Mouse (Mus musculus): ENCODE measurements around the gene Vav2. TPM values are rescaled to one million over a fixed set of nuclear protein-coding genes. Genes with fewer than 3 reads are reported as not detected.
A peak's percentile ranks its signal among the peaks of the same experiment; 100 is the strongest.

Vav2 gene
- polyA plus RNA-seq, 1 experiment: 28.1 TPM

DNA sequence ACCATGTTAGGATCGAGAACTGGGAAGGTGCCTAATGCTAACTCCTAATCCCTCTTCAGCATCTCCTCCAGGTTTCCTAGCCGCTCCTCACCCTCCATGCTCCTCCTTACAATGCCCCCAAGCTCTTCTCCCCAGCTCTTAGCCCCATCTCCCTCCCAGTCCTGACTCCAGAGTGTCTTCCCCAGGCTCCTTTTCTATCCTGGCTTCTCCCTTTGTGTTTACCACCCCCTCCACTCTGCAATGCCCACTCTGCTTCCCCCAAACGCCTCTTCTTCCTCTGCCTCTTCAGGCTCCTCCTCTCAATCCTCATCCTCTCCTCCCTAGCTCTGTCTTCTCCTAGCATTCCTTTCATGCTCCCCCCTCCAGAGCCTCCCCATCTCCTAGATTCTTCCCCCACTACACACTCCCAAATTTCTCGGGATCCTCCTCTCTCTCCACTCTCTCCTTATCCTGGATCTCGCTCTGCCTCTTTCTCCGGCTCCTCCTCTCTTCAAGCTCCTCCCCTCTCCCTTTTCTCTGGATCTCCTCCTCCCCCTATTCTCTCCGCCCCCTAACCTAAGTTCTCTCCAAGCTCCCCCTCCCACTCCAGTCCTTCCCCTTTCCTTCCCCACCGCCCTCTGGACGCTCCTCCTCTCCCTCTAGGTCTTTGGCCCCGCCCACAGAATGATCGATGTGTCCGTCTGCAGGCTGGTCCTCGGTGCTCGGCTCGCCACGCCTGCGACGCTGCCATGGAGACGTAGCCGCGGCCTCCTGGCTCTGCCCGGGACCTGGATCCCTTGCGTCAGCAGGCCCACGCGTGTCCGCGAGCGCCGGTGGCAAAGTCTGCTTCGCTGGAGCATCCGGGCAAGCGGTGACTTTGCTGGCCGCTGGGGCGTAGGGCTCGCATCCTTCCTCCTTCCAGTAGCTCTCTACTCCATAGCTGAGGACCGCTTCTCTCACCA is 15.2 kb upstream of the Vav2 start, which contains the start of gene Brd3os:
Gene Brd3os, plus strand, starts transcription at position 558 of the 941 bp plus-strand sequence.
- 2% methylated on average over 36 of the region's 36 CpGs for WGBS
- H3K36me3 ChIP-seq (ENCODE audit: control insufficient read depth, insufficient read depth, low read length): no peaks in the 10 kb centered on the region
- TF ChIP-seq CTCF (conservative IDR thresholded peaks at IDR 0.05; ENCODE audit: insufficient read depth, insufficient read length, low read depth, low read length) (no peak), POLR2A (IDR thresholded peaks at IDR 0.05; ENCODE audit: low read depth, low read length) (no peak)
- no peak within 1 kb of the TSS for H3K27ac ChIP-seq (ENCODE audit: insufficient read depth, low read depth, low read length)
- H3K4me1 ChIP-seq (ENCODE audit: control insufficient read depth, insufficient read depth, low read length): peaks cover 4% of the 10 kb centered on the region; the same call in 1 of the 2 replicates
- DNase-seq: peak; percentile 98
- peak within 1 kb of the TSS; percentile 68 for H3K4me3 ChIP-seq (ENCODE audit: insufficient read depth, low read depth, low read length)
- H3K27me3 ChIP-seq (replicated peaks; ENCODE audit: control insufficient read depth, insufficient read depth, low read length): no peaks in the 10 kb centered on the region

DNA sequence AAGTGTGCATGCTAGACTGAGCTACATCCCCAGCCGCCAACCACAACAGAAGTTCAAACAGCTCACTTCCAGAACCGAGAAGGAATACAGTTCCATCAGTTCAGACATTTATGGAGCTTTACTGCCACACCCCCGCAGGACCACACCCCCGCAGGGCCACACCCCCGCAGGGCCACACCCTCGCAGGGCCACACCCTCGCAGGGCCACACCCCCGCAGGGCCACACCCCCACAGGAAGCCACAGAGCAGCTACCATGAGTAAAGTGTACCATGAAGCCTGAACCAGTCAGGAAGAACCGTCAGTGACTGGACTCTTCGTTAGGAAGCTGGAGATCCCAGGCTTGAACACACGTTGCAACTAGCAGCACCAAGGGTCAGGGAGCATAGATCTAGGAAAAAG is 11.4 kb upstream of the Vav2 start:
- Histone ChIP-seq H3K27me3 (replicated peaks; ENCODE audit: control insufficient read depth, insufficient read depth, low read length) (no peaks in the 10 kb centered on the region), H3K36me3 (ENCODE audit: control insufficient read depth, insufficient read depth, low read length) (no peaks in the 10 kb centered on the region), H3K4me1 (ENCODE audit: control insufficient read depth, insufficient read depth, low read length) (peaks cover 4% of the 10 kb centered on the region; the same call in 1 of the 2 replicates), H3K27ac (ENCODE audit: insufficient read depth, low read depth, low read length) (no peak overlapping the region), H3K4me3 (ENCODE audit: insufficient read depth, low read depth, low read length) (no peak overlapping the region)
- WGBS: 20% methylated on average over 11 of the region's 11 CpGs
- no peak for DNase-seq
- TF ChIP-seq POLR2A (IDR thresholded peaks at IDR 0.05; ENCODE audit: low read depth, low read length) (no peak), CTCF (conservative IDR thresholded peaks at IDR 0.05; ENCODE audit: insufficient read depth, insufficient read length, low read depth, low read length) (no peak)

DNA sequence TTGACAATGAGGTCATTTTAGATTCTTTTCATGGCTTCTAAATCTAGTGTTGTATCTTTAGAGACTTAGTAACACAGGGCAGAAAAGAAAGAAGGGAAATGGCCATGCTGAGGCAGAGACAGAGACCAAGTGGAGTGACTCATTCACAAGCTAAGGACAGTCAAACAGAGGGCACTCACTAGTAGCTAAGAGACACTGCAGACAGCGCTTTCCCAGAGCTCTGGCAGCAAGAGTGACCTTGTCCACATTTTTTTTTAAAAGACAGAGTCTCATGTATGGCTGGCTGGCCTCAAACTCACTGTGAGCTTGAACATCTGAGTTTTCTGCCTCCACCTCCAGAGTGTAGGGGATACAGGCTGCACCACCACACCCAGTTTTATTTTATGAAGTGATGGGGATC is 11.0 kb upstream of the Vav2 start:
- no peak overlapping the region for H3K27ac ChIP-seq (ENCODE audit: insufficient read depth, low read depth, low read length)
- no peak overlapping the region for H3K4me3 ChIP-seq (ENCODE audit: insufficient read depth, low read depth, low read length)
- no peak for DNase-seq
- 38% methylated on average over 1 of the region's 1 CpGs for WGBS
- peaks cover 4% of the 10 kb centered on the region; the same call in 1 of the 2 replicates for H3K4me1 ChIP-seq (ENCODE audit: control insufficient read depth, insufficient read depth, low read length)
- H3K27me3 ChIP-seq (replicated peaks; ENCODE audit: control insufficient read depth, insufficient read depth, low read length): no peaks in the 10 kb centered on the region
- no peaks in the 10 kb centered on the region for H3K36me3 ChIP-seq (ENCODE audit: control insufficient read depth, insufficient read depth, low read length)
- TF ChIP-seq POLR2A (IDR thresholded peaks at IDR 0.05; ENCODE audit: low read depth, low read length) (no peak), CTCF (conservative IDR thresholded peaks at IDR 0.05; ENCODE audit: insufficient read depth, insufficient read length, low read depth, low read length) (no peak)

DNA sequence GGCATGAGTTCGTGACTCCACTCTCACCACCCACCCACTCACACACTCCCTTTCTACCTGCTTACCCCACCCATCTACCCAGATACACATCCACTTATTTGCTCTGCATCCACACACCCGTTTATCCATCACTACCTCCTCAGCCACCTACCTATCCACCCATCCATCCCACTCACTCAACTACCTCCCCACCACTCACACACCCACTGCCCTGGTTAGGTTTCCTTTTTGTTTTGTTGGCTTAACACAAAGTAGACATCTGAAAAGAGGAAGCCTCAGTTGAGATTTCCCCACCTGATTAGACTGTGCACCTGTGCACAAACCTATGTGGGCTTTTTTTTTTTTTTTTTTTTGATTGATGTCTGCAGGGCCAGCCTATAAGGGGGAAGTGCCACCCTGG is 5.8 kb upstream of the Vav2 start:
- no peak for DNase-seq
- no peak overlapping the region for H3K27ac ChIP-seq (ENCODE audit: insufficient read depth, low read depth, low read length)
- no peak overlapping the region for H3K4me3 ChIP-seq (ENCODE audit: insufficient read depth, low read depth, low read length)
- no peak for TF ChIP-seq POLR2A (IDR thresholded peaks at IDR 0.05; ENCODE audit: low read depth, low read length)
- no peak for TF ChIP-seq CTCF (conservative IDR thresholded peaks at IDR 0.05; ENCODE audit: insufficient read depth, insufficient read length, low read depth, low read length)
- H3K27me3 ChIP-seq (replicated peaks; ENCODE audit: control insufficient read depth, insufficient read depth, low read length): no peaks in the 10 kb centered on the region
- WGBS: 69% methylated on average over 2 of the region's 2 CpGs
- no peaks in the 10 kb centered on the region for H3K36me3 ChIP-seq (ENCODE audit: control insufficient read depth, insufficient read depth, low read length)
- H3K4me1 ChIP-seq (ENCODE audit: control insufficient read depth, insufficient read depth, low read length): no peaks in the 10 kb centered on the region

DNA sequence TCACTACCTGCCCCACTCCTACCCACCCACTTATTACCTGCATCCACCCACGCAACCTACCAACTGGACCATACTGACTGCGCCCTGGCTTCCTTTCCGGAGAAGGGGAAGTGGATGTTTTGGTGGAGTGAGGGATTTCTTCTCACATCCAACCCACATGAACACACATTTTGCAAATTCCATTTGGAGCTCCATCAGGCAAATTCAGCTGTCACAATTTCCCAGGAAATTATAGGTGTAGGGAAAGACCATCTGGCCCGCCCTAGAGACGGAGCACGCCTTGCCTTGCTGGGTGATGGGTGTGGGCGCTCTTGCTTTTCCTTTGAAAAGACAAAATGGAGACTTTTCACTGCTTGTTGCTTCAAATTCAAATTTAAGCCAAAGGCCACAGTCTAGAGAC is 3.8 kb upstream of the Vav2 start:
- 92% methylated on average over 7 of the region's 7 CpGs for WGBS

DNA sequence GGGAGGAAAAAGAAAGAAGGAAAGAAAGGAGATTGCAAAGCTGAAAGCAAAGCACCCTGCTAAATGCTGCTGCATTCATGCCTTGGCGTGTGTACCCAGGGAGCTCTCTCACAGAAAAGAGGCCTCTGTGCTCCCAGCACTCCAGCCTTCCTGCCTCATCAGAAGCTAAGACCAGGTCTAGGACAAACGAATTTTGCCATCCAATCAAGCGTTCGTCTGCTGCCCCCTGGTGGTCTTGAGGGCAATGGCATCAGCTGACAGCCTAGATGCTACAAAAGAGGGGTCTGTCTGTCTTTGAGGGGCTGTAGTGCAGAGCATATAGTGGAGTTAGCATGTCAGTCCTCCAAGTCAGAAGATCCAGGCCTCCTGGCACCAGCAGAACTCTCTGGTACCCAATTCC is 1.2 kb upstream of the Vav2 start:
- H3K4me3 ChIP-seq (ENCODE audit: insufficient read depth, low read depth, low read length): no peak overlapping the region
- DNase-seq: peak; percentile 86
- H3K27ac ChIP-seq (ENCODE audit: insufficient read depth, low read depth, low read length): no peak overlapping the region
- WGBS: under 1% methylated on average over 4 of the region's 4 CpGs
- TF ChIP-seq CTCF (conservative IDR thresholded peaks at IDR 0.05; ENCODE audit: insufficient read depth, insufficient read length, low read depth, low read length): peak; percentile 98
- no peak for TF ChIP-seq POLR2A (IDR thresholded peaks at IDR 0.05; ENCODE audit: low read depth, low read length)
- no peaks in the 10 kb centered on the region for H3K36me3 ChIP-seq (ENCODE audit: control insufficient read depth, insufficient read depth, low read length)
- H3K4me1 ChIP-seq (ENCODE audit: control insufficient read depth, insufficient read depth, low read length): peaks cover 7% of the 10 kb centered on the region; the same call in 1 of the 2 replicates
- H3K27me3 ChIP-seq (replicated peaks; ENCODE audit: control insufficient read depth, insufficient read depth, low read length): no peaks in the 10 kb centered on the region

More for the DNA sequence above, 3.8 kb upstream of the Vav2 start:
- TF ChIP-seq POLR2A (IDR thresholded peaks at IDR 0.05; ENCODE audit: low read depth, low read length) (no peak), CTCF (conservative IDR thresholded peaks at IDR 0.05; ENCODE audit: insufficient read depth, insufficient read length, low read depth, low read length) (no peak)
- Histone ChIP-seq H3K27ac (ENCODE audit: insufficient read depth, low read depth, low read length) (no peak overlapping the region), H3K4me3 (ENCODE audit: insufficient read depth, low read depth, low read length) (no peak overlapping the region), H3K36me3 (ENCODE audit: control insufficient read depth, insufficient read depth, low read length) (no peaks in the 10 kb centered on the region), H3K4me1 (ENCODE audit: control insufficient read depth, insufficient read depth, low read length) (peaks cover 4% of the 10 kb centered on the region; the same call in 1 of the 2 replicates), H3K27me3 (replicated peaks; ENCODE audit: control insufficient read depth, insufficient read depth, low read length) (no peaks in the 10 kb centered on the region)
- no peak for DNase-seq

DNA sequence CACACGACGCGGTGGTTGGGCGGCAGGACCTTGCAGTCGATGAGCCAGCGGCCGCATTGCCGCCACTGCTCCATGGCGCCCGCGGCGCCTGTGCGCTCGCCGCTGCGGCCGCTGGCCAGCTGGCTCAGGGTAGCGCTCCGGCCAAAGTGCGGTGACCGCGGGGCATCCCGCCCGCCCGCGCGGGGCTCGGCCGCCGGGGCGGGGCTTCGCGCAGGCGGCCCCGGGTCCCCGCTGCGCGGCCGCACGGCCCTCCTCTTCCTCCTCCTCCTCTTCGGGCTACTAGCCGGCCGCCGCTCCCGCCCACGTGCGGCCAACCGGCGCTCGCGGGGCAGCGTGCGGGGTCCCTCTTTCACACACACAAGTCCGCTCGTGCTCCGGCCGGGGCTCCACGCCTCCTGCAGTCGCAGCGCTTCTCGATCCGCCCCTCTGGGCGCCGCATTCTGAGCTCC is 403 bp downstream of the Vav2 start:
- TF ChIP-seq POLR2A (IDR thresholded peaks at IDR 0.05; ENCODE audit: low read depth, low read length) (no peak), CTCF (conservative IDR thresholded peaks at IDR 0.05; ENCODE audit: insufficient read depth, insufficient read length, low read depth, low read length) (no peak)
- WGBS: 2% methylated on average over 62 of the region's 64 CpGs
- peak overlapping the region; percentile 63 for H3K4me3 ChIP-seq (ENCODE audit: insufficient read depth, low read depth, low read length)
- peaks cover 12% of the 10 kb centered on the region; the same call in 1 of the 2 replicates for H3K4me1 ChIP-seq (ENCODE audit: control insufficient read depth, insufficient read depth, low read length)
- no peaks in the 10 kb centered on the region for H3K27me3 ChIP-seq (replicated peaks; ENCODE audit: control insufficient read depth, insufficient read depth, low read length)
- peak; percentile 89 for DNase-seq
- H3K36me3 ChIP-seq (ENCODE audit: control insufficient read depth, insufficient read depth, low read length): no peaks in the 10 kb centered on the region
- peak overlapping the region; percentile 44 for H3K27ac ChIP-seq (ENCODE audit: insufficient read depth, low read depth, low read length)
